Mouse (Mus musculus) limb, embryonic 12.5 days (tissue): ENCODE measurements around the gene Meltf. TPM values are rescaled to one million over a fixed set of nuclear protein-coding genes. Genes with fewer than 3 reads are reported as not detected.

Source experiments
- polyA plus RNA-seq: library from polyadenylated mRNA; unstranded; fragments of >200 nt; fragmentation: Nextera tagmentation; extraction: Ambion mirVana; gene quantifications from 2 replicates; pipeline ENCODE4 v1.2.1, GENCODE M21; 2016

The Meltf gene
- polyA plus RNA-seq, 1 experiment from 2014 or later: 0.70 TPM

Other genes starting within 250 kb of the Meltf start
- 42.2 and 42.9 TPM in 2 replicates for gene Dlg1, start 215.4 kb upstream of the Meltf start, polyA plus RNA-seq
- gene Pigz, start 55.0 kb downstream of the Meltf start, polyA plus RNA-seq: 0.91 and 1.2 TPM in 2 replicates
- 77.5 and 83.7 TPM in 2 replicates for gene 0610012G03Rik, start 69.7 kb downstream of the Meltf start, polyA plus RNA-seq
- 148 and 149 TPM in 2 replicates for gene Ncbp2, start 69.7 kb downstream of the Meltf start, polyA plus RNA-seq
- gene Senp5, start 124.5 kb downstream of the Meltf start, polyA plus RNA-seq: 24.8 and 24.9 TPM in 2 replicates
- gene Pak2, start 200.5 kb downstream of the Meltf start, polyA plus RNA-seq: 37.9 and 38.0 TPM in 2 replicates
- gene Pigx, start 220.9 kb downstream of the Meltf start, polyA plus RNA-seq: 120 and 124 TPM in 2 replicates
- 34.1 and 35.9 TPM in 2 replicates for gene Cep19, start 221.0 kb downstream of the Meltf start, polyA plus RNA-seq